Mouse (Mus musculus): ENCODE data around the gene Mpv17l2.

DNA sequence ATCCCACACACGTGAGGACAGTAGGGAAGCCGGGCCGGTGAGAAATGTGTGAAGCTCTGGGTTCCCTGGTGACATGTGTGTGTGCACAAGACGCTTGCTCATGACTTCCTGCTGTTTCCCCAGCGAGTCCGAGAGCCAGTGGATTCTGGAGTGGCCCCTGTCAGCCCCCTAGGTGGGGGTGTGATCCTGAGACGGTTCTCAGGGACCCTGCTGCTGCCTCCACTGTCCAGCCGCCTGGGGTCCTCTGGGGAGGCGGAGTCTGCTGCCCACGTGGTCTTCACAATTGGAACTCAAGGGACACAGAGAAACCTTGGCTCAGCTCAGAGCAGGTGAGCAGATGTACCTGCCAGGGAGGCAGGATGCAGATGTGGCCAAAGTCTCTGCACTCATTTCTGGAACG, 34.0 kb downstream of the Mpv17l2 start:
- no peak for TF ChIP-seq CTCF (IDR thresholded peaks at IDR 0.05; ENCODE audit: low read depth)
- no peak for TF ChIP-seq EP300 (IDR thresholded peaks at IDR 0.05; ENCODE audit: low read depth)

All from heart, postnatal 0 days (tissue).